Mouse (Mus musculus) ovary, postnatal 36 days (tissue): Measurements from ENCODE around the gene Ank3.

ENCODE experiments used
- DNase-seq: peaks from one replicate; pipeline ENCODE4 v3.0.0; 2022; ENCODE audit warnings: low spot score, mixed read lengths

Gene Ank3

DNA sequence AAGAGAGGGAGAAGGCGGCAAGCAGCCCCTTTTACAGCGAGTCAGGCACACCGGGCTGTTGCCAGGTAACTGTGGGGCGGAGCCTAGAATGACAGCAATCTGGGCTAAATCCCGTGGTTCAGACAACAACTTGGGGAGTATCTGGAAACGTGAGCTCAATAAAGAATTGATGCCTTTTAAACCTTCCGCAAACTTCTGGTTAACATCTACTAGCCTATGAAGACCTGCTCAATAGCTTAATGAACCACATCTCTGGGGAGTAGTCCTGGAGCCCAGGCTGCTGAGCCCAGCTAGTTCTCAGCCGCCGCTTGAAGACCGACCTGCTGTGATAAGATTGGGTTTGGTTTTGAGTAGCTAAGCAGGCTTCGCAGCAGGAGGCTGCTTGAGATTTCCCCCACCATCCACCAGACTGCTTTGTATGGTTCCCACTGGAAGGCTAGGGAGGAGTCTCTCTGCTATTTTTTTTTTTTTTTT is 175.7 kb downstream of the Ank3 start:
- DNase-seq = peak; percentile 9

DNA sequence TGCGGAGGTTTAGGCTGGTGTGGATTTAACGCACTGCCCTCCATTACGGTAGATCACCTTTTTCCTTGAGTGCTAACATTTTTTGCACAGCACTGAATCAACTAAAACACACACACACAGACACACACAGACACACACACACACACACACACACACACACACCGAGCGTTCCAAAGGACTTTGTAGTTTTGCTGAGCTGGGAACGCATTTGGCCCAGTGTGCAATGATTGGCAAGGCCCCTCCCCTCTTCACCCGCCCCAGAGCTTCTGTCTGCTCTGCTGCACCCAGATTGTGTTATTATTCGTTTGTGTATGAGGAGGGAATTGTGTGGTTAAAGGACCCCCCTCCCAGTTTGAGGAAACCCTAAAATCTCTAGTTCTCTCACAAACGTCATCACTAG is 176.3 kb downstream of the Ank3 start:
- DNase-seq = no peak

DNA sequence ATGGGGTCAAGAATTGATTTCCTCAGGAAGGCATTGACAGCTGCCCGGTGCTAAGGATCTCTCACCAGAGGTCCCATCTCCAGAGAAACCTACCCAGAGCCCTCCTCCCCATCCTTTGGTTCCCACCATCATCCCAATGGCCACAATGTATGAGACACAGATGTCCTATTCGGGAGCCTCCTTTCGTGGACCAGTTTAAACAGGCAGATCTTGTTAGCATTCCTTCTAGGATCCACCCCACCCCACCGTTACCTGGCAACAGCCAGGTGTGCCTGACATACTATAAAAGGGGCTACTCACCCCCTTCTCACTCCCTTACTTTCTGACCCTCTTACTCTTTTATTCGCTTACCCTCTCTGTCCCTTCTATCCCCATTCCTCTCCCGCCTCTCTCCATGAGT is 176.9 kb downstream of the Ank3 start:
- DNase-seq = no peak

DNA sequence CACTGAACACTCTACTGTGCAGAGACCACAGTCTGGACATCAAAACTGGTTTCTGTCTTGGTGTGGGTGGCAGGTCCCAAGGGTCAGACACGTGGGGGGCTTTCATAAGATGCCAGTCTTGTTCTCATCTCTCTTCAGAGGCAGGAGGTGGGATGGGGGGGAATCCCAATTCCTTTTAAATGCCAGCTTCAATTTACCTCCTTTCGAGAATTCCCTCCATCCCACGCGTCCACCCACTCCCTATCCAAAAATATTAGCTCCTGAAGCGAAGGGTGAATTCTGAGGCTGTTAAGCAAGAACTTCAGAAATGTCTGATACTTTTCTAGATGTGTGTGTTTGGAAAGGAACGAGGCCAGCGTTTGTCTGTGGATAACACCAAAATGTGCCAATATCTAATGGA is 177.7 kb downstream of the Ank3 start:
- no peak for DNase-seq

DNA sequence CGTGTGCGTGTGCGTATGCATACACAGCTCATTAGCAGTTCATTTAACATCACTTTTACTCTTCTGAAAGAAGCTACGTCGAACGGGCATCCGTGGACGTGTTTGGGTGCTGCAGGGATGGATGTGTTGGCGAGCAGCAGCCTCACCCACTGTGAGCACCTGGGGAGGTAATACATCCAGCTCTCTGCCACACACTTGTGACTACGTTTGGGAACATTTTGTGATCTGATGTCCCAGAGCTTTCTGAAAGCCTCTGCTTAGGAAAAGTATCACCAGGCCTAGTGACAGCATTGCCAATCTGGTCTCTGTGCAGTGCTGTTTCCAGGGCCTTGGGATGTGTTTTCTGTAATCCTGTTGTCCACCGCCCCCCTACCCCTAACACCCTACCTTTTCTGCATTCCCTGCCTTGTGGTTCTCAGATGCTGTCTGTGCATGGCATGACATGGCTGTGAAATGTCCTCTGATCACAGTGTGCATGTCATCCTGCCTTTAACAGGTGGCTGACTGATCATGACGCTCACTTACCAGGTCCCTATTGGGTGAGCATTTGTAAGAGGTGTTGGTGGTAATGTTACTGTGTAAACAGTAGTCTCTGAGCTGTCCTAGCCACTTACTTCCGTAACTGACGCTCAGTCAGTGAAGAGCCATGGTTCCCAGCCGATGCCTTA is 178.6 kb downstream of the Ank3 start:
- no peak for DNase-seq

DNA sequence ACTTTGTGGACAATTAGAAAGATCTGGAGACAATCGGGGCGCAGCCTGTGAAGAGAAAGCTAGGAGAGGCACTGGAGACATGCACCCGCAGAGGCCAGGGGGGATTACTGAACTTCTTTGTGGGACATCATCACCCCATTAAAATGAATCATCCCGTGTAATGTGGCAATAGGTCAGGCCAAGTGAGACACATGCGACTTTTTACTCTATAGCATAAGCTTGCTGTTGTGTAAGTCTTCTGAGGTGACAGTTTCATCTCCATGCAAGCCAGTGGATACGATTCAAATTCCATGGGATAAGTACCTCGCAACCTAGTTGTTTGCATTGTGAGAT is 179.1 kb downstream of the Ank3 start:
- DNase-seq = no peak

DNA sequence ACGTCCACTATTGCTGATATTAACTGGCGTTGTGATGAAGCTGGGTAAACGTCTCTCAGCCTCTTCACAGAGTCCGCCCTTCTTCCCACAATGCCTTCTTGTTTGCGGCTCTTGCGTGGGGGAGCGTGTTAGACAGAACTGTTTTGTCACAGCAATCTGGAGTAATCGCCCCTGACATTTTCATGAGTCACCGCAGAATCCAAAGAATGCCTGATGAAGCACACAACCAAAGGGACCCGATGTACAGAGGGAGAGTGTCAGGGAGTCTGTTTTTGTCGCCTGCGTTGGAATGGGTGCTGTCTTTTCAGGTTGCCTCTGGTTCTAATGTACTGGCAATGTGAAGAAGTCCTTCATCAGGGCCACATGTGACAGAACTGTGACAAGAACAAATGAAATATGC is 181.0 kb downstream of the Ank3 start:
- DNase-seq = peak; percentile 8

DNA sequence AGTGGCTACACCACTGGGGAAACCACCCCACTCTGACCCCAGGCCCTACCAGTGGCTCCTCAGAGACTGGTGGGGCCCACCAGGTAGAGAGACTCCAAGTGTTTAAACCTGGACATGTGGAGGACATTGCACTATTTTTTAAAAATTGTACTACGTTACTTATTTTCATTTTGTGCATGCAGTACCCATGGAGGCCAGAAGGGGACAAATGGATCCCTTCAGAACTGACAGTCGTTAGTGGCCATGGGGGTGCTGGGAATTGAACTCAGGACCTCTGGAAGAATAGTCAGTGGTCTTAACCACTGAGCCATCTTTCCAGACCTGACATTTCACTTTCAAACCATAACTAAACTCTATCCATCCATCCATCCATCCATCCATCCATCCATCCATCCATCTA is 183.0 kb downstream of the Ank3 start:
- DNase-seq = no peak

DNA sequence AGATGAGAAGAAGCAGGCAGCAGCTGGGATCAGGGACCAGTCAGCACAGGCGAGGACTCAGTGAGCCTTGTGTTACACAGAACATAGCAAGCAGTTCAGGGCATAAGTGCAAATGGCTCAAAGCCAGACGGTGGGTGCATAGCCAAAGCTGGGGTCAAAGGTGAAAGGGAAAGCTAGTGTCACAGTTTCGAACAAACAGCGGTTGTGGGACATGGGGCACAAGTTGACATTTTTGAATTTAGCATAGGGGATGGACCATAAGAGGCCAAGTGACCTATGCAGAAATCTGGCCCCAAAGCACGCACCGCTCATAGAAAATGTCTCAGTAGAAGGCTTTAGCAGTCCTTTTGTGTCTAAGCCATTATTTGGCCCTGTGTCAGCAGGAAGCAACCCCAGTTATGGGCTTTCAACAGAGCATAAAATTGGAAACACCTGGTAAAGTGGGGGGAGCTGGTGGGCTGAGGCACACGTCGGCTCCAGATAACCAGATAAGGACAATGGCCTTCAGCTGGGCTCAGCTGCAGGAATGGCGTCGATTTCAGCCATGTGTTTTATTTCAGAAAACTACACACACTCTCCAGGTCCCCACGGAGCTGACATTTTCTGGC is 185.4 kb downstream of the Ank3 start:
- DNase-seq = no peak

DNA sequence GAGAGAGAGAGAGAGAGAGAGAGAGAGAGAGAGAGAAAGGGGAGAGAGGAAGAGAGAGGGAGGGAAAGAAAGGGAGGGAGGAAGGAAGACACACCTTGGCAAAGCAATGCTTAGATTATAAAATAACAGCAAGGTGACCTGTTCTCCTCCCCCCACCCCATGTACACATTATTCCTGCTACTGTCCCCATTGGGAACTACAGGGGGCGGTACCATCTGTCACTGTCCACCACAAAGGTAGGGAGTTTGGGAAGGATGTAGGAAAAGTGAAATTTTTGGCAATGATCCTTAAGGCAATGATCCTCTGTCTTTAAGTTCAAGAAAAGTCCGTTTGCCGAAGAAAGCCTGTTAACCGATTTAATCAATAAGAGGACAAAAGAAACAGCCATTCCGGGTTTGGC is 186.0 kb downstream of the Ank3 start:
- no peak for DNase-seq

DNA sequence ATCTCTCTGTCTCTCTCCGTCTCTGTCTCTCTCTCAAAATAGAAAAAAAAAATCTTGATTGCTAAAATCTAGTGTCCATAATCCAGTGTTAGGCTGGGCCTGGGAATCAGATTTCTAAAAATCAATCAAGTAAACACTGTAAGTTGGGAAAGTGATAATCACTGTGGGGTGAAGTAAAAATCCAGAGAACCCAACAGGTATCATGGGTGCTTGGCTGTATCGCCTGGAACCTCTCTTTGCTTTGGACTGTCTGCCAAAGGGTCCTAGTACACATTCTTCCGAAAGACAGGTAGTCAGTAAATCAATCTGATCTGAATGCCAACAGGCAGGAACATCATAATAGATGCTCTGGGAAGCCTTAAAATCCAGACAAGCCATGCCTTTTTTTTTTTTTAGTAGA is 186.7 kb downstream of the Ank3 start:
- DNase-seq = no peak

DNA sequence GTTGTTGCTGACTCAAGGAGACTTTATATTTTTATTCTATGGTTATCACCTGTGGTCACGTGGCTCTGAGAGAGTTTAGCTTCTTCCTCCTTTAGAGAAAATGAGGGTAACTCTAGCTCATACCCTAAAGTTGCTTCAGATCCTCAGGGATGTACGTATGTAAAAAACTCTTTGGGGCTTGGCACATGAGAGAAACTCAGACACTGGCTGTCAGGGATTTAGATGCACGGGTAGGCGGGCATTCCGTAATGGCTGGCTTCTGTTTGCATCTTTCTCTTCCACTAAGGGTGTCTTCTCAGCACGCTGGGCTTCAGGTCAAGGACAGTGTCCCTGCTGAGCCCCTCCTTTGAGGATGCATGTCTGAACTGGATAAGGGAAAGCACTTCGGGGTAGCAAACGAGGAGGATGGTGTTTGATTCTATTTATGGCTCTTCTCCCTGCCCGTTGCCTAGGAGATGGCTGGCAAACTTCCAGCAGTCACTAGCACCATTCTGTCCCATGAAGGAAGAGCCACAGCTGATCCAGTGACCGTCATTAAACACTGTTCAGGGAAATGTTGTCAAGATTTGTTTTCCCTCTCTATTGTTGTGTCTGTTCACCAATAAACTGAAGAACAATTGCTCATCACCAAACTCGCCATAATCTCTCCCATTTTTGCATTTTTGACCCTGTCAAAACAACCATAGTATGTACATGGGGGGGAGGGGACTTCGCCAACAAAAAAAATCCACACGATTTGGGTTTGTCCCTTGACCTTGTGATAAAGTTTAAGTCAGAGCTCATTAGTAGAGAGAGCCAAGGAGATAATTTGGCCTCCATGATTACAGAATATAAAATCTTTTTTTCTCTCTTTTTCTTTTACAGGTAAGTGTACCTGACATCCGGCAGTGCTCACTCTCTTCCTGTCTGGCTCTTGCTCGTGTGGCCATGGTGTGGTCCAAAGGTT is 195.9 kb downstream of the Ank3 start:
- DNase-seq = peak; percentile 62

DNA sequence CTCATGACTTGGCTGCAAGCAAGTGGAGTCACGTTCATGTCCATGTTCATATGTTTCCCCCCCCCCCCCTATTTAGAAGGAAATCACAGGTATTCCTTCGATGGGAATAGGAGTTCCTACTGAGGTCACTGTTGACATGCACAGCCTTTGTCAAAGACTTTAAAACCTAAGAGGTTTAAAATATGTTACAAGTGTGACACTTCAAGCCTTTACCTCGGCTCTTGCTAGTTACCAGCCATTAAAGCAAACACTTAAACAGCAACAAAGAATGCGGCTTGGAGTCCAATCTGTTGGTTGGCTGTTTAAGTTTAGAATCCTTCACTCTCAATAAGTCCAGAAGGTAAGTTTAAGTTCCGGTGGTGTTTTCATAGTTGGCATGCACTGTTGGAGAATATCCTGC is 196.9 kb downstream of the Ank3 start:
- DNase-seq = no peak

DNA sequence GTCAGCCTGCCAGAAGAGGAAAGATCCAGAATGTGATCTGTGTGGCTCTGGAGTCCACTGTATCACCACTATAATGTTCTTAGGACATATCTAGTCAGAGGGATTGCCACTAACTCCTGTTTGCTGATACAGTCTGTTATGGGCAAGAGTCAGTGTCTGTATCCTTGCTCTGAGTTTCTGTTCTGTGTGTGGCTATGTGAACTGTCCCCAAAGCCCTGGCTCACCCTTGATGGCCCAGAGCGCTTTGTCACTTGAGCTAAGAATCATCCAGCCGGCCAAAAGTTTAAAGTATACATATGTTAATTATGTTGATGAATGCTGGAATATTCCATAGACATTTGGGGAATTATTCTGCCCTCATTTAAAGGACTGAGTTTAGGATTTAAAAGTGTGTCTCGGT is 202.9 kb downstream of the Ank3 start:
- DNase-seq = no peak

DNA sequence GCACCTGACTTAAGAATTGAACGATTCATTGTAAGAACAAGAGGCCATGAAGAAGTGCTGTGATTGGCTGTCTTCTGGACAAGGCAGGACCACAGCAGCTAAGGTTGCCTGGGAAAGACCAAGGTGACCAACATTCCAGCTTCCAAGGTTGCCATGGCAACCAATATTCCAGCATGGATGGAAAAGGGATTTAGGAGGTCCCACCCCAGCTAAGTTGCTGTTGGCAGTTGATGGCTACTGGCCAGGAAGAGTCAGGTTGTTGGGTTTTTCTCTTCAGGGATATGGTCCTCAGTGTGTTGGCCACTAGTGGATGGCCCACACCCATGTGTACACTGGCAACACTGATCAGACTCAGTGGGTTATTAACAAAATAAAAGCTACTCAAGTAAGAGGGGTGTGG is 204.1 kb downstream of the Ank3 start:
- no peak for DNase-seq

DNA sequence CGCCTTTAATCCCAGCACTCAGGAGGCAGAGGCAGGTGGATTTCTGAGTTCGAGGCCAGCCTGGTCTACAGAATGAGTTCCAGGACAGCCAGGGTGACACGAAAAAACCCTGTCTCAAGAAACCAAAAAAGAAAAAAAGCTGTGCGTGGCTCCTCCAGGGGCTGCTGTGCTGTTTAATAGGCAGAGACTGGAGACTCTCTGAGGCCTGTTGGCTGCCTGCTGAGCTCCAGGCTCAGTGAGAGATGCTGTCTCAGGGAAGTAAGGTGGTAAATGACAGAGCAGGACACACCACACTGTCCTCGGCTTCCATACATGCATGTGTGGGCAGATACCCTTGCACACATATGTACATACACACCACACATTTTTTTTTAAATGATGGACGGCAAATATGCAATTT is 206.0 kb downstream of the Ank3 start:
- DNase-seq = no peak

DNA sequence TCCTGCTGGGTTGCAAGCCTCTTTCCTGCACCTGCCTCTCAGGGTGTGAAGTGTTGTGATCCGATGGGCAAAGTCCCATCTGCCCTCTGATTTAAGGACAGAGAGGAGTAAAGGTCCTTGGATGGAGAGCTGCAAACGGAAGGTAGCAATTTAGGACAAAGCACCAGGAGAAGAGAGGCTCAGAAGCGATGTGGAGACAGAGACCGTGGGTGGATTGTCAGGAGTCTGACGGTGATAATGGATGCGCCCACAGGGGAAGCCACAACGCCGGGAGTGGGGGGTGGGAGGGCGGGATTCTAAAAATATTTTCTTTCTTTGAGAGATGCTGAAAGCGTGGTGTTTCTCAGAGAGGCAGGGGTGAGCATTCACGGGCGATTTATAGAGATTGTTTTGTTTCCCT is 206.6 kb downstream of the Ank3 start:
- DNase-seq = no peak

DNA sequence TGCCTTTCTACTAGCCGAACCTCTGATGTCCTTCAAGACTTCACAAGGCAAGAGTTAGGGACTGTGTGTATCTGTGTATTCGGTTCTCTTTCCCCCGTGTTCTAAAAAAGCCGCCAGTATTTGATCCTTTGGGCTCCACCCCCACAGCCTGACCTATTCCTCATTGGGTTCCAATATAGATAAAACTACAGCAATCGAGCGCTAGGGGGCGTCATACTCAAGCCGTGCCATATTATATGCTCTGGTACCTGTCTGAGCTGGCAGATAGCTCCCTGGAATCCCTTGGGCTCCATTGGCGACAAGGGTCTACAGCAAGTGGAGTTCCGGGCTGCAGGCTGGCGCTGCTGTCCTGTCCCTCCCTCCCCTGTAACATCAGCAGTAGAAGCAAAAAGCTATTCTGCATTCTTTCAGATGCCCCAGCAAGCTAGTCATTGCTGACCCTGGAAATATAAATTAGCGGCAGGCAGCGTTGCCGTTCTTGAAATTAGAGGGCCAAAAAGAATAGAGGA is 209.1 kb downstream of the Ank3 start:
- no peak for DNase-seq

DNA sequence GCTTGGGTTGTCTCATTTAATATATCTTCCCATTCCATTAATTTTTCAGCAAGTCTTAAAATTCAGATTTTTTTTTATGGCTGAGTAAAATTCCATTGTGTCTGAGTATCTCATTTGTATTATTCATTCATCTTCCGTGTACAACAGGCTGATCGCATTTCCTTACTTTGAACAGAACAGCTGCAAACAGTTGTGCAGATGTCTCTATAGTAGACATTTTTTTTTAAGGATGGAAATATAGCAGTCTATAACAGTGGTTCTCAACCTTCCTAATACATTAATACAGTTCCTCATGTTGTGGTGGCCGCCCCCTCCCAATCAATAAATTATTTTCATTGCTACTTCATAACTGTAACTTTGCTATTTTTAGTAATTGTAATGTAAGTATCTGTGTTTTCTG is 212.7 kb downstream of the Ank3 start:
- DNase-seq = no peak

DNA sequence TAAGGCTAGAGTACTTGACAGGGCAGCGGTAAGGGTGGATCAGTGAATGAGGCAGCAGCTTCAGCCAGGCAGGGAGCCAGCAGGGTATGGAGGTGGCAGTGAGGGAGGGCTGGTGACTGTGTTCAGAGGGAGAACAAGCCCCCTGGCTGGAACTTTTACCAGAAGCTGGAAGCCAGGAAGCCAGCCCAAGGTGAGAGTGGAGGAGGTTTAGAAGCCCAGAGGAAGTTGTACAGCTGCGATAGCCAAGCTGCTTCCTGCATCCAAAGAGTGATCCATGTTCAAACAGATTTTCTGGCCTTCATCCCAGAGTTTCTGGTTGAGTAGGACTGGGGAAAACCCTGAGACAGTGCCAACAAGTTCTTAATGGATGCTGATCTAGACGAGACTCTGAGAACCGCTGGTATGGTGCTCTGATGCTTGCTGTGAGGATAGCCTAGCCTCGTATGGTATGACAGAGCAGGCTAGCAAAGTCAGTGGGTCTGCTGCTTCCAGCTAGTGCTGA is 213.3 kb downstream of the Ank3 start:
- DNase-seq = peak; percentile 13

DNA sequence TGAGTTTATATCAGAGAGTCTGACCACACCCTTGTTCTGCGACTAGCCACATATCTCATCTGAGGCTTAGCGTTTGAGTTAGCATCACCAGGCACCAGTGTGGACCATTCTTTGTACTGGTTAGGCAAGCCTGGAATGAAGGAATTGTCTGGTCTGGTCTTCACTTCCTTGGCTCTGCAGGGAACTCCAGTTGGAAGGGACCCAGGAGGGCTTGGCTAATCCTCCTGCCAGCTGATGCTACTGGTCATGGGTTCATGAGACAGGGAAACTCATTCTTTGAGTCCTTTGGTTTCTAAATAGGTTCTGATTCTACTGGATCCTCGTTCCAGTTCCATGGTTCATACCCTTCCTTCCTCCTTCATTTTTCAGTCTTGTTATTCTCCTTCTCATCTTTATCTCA is 218.4 kb downstream of the Ank3 start:
- DNase-seq = no peak

DNA sequence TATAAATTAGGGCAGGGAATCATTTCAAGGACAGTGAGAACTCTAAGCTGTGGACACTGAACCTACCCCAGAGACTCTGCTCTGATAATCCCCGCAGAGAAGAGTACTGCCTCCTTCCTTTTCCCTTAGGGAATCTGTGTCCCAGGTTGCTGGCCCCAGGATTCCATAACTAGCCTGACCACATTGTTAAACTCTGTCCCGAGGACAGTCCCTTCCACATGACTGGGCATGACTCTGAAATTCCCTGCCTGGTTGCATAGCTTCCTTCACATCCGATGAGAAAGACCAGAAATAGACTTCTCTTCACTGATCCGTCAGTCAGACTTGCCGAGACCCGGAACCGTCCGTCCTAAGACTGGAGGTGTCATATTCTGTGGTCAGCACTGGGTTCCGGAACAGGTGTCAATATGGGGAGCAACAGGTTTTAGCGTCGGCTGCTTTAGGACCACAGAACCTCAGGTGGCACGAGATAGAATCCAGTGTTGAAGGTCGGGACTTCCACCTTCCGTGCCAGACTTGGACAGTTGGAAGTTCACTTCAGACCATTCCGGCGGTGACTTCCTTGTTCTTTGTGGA is 219.1 kb downstream of the Ank3 start:
- DNase-seq = no peak
